Mouse (Mus musculus) olfactory bulb, adult 2 months (tissue): ENCODE measurements around the gene Upk3a.

Experiments used
- CTCF ChIP-seq: fragments of 200-500 bp; IDR thresholded peaks from 2 replicates; pipeline ENCODE4 v1.5.1; 2012; ENCODE audit warnings: low read depth, mild to moderate bottlenecking, low read length, moderate library complexity; ENCODE audit not compliant: insufficient read depth
- POLR2A ChIP-seq: fragments of 200-500 bp; IDR thresholded peaks from 2 replicates; pipeline ENCODE4 v1.6.1; 2012; ENCODE audit warnings: mild to moderate bottlenecking, low read depth, low read length, moderate library complexity; ENCODE audit not compliant: insufficient read depth

- TF ChIP-seq CTCF (no peak), POLR2A (peak; percentile 77)
These were observed 19.8 kb downstream of the Upk3a start for GRCm38 (mm10) chr15:85036566-85037342.
